Mouse (Mus musculus) ovary, postnatal 14 days (tissue): ENCODE data around the gene Cyp4a30b.
"Not testable (repeated sequence)": the region's sequence is repeated elsewhere in the genome, so short reads cannot be mapped to it uniquely, and the experiment has no call there.

ENCODE experiments used
- DNase-seq: peaks from one replicate; pipeline ENCODE4 v3.0.0; 2022; ENCODE audit warnings: low spot score

The Cyp4a30b gene

DNA sequence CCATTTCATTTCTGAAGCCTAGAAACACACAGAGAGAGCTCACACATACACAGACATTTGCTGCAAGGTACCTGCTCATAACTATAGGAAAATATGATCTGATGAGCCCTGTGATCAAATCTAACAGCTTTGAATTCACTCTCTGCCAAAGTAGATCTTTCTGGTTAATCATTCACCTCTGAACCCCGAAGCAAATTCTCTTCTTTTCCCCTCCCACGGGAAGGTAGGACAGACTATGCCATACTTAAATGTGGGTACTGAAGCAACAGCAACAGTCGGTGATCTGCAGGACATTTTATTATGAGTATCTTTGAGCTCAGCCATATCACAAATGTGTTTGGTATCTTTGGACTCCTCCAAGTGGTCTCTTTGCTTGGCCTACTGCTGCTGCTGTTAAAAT lies at the start of gene Cyp4a30b:
TSS of gene Cyp4a30b (plus strand) at position 301 of the 400 bp plus-strand sequence.
- no peak for DNase-seq

DNA sequence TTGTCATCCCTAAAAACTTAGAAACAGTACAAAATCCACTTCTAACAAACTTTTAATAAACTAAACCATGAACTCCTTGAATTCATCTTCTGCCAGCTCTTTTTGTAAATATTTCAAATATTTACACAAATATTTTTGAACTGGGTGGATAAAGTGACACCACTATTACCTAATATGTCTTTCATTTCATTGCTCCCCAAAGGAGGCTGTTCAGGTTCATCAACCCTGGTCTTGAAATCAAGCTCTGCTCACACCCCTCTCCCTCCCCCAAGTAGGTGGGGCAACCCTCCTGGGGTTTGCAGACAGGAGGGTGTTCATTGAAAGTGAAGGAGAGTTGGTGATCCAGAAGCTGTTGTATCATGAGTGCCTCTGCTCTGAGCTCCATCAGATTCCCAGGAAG lies 41.1 kb upstream of the Cyp4a30b start, which contains the start of gene Cyp4a12b:
TSS of gene Cyp4a12b (plus strand) at position 301 of the 400 bp plus-strand sequence.
- not testable (repeated sequence) for DNase-seq

DNA sequence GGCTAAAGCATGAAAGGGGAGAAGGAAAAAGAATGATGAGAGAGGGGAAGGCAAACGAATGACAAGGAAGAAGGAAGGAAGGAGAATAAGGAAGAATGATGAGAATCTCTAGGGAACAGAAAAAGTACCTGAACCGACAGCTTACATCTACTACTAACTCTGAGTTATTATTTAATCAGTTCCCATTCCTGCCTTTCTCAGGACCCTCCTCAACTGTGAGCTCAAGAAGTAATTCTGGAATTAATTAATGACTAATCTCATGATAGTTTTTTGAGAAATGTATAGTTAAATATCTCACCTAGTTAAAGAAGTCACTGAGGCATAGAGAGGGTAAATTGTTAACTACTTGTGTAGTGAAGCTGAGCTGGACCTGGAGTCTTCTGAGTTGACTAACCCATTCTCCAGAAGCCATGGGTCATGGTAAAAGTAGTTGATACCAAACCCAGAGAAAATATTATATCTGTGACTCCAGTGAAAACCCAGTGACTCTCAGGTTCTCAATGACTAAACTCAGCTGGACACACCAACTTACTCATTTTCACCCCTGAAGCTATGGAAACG lies 1.7 kb upstream of the Cyp4a30b start:
- DNase-seq: no peak

DNA sequence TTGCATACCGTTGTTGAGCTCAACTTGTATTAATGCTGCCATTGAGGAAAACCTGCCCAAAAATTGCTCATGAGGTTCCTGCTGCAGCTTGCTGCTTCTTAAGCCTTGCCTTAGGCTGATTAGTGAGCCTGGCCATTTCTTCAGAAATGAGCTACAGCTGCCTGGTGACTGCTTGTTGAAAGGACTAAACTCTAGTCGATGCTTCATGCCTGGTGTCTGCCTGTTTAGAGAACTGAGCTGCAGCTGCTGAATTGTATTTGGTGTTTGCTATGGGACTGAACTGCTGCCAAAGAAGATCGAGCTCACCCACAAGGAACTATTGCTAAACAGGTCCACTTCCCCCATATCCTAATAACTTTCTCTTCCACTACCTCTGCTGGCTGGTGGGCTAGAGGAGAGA lies 21.2 kb downstream of the Cyp4a30b start:
- DNase-seq: not testable (repeated sequence)

DNA sequence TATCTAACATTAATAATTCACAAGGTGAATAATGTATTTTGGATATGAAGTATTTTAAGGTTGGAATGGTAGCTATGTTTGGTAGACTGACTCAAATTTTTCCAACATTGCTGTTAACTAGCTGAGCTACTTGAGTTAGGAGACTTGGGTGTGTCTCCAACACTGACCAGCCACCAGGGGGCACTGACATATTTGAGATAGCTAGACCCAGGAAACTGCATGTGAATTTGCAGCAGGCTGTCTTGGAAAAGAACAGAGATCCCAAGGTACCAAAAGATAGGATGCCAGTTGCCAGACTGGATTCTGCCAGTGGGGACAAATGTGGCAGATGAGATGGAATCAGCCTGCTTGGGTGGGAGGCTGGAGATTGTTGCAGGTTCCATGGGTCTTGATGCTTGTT lies 23.6 kb downstream of the Cyp4a30b start:
- DNase-seq: not testable (repeated sequence)

DNA sequence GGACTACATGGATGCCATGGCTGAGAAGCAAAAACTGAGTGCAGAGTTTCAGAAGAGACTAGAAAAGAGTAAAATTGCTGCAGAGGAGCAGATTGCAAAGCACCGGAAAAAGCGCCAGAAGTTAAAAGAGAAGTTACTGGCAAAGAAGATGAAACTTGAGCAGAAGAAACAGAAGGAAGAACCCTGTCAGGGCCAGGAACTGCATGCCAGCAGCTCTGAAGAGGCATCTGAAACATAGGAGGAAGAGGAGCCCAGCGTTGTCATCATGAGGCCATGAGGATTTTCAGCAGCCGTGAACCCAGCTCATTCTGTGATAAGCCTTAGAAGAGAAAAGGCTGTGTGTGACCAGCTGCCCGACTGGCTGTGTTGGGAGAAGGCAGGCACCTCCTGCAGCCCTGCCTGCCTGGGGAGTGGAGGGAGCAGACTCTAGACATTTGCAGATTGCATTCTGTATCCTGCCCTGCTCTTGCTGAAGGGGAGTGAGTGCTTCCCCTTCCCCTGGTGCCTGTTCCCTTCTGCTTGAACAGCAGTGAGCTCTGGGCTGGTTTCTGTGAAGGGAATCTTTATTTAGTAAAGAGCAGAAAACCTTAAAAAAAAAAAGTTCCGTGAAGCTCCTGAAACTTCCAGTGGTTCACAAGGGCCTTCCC lies 28.7 kb downstream of the Cyp4a30b start:
- DNase-seq: no peak

DNA sequence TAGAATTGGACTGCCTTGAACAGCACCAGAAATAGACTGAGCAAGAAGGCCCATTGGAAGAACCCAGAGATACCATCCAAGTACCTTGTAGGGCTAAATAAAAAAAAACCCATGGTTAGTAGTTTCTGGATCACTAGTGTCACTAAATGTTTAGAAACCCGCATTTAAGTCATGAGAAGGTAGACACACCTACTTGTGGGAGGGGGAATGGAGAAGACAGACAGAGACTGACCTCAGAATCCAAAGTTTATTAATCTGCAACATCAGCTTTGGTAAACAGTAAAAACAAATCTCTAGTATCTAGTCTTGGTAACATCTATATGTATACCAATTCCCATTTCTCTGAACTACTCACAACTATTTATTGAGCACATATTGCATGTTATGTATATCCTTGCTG lies 43.6 kb downstream of the Cyp4a30b start, which contains the start of gene Cyp4a14:
TSS of gene Cyp4a14 (minus strand) at position 142 of the 400 bp plus-strand sequence.
- no peak for DNase-seq

DNA sequence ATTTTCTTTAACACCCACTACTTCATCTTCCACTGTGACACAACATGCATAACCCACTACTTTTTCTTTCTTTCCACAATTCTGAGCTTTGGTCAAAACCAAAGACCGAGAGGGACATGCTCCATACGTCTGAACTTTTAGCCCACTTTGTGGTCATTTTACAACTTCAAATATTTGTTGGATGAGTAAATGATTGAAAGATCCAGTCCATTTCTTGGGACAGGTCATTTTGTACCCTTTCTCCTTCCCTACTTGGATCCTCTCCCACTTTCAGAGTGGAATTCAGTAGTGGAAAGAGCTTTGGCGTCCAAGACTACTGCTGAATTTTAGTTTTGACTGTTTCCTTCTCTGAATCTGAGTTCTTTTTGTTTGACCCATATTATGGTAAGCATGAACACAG lies 45.1 kb downstream of the Cyp4a30b start:
- no peak for DNase-seq

DNA sequence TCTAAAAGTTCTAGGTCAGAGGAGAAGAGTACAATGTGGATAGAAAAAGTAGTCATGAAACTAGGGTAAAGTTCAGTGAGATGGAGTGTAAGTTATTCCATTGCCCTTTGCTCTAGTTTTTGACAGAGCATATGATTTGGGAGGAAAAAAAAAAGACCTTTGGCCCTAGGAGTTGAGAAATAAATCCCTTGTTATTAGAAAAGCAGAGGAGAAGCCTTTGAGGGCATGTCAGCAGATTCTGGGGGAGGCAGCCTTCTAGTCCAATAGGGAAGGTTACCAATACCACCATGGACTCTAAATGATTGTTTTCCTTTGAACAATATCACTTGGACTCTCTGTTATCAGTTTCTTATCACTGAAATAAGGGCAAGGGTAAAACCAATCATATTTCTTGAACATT lies 61.6 kb downstream of the Cyp4a30b start:
- not testable (repeated sequence) for DNase-seq

DNA sequence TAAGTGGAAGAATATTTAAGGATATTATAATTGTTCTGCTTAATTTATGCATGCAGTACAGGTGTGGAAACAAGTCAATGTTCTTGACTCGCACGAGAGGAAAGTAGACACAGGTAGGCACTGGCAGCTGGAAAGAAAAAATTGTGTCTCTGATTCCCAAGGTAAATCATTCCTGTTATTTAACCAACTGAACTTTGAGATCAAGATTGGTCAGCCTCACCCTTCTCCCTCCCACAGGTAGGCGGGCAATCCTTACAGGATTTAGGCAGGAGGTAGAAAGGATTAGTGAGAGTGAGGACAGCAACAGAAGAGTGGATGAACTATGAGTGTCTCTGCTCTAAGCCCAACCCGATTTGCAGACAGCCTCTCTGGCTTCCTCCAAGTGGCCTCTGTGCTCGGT lies 65.6 kb downstream of the Cyp4a30b start, which contains the start of gene Cyp4a10:
TSS of gene Cyp4a10 (plus strand) at position 265 of the 400 bp plus-strand sequence.
- not testable (repeated sequence) for DNase-seq

DNA sequence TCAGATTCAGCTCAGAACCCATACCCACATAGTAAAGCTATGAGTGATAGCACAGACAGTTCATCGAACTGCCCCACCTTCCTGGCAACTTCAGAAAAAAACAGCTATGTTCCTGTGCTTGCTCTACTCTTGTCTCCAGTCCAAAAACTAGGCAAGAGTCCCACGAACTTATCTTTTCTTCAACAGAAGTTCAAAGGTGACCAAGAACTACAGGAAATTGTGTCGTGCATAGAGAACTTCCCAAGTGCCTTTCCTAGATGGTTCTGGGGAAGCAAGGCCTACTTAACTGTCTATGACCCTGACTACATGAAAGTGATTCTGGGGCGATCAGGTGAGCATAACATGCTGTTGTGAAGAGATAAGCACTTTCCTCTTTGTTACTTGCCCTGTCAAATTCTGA lies 67.0 kb downstream of the Cyp4a30b start:
- DNase-seq: no peak
